ENCODE assay signal across 9 mouse cellular contexts in the genomic region with DNA sequence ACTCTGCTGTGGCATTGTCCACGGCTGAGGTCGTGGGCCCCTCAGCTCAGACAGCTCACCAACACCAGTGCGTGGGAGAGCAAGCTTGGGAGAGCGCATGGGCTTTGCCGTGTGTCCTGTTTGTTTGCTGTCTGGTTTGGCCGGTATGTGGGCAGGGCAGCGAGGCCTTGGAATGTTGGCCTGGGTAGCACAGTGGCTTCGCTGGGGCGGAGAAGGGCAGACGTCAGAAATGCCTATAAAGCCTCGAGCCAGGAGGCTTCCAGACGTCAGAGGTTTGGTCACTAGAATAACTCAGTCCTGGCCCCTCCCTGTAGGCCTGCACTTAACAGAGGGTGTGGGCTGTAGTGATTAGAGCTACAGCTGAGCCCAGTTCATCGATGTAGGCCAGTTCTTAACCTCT. TPM values are rescaled to one million over a fixed set of nuclear protein-coding genes. Genes with fewer than 3 reads are reported as not detected.
DNase-seq lines count a peak whose midpoint lies in the region; ATAC-seq lines count a peak whose summit lies in the region.
"Had no signal": no experiment of that assay in that cellular context is flagged by ENCODE, and none has a peak within 500 bp of the region (broad histone marks: within the 10 kb centered on the region; RNA-seq: fewer than 3 reads in every experiment).

No protein-coding gene starts in this region.

- no peak overlapping the region for H3K9ac ChIP-seq in intestine, embryonic 16.5 days (ENCODE audit: low read depth, low read length)

- H3K4me3 ChIP-seq in intestine, embryonic 16.5 days (ENCODE audit: low read length) = no peak overlapping the region

- H3K27ac ChIP-seq in intestine, embryonic 16.5 days (ENCODE audit: low read length) = no peak overlapping the region

- H3K27me3 ChIP-seq in intestine, embryonic 16.5 days (replicated peaks; ENCODE audit: control insufficient read depth, insufficient read depth, low read length) = no peaks in the 10 kb centered on the region; the same call in 1 of the 2 replicates

- H3K9me3 ChIP-seq in intestine, embryonic 16.5 days (ENCODE audit: control insufficient read depth, low read length) = no peaks in the 10 kb centered on the region

- no peaks in the 10 kb centered on the region for H3K36me3 ChIP-seq in intestine, embryonic 16.5 days (ENCODE audit: control insufficient read depth, insufficient read depth, low read length)

- H3K4me2 ChIP-seq in intestine, embryonic 16.5 days (ENCODE audit: low read depth, low read length) = no peak overlapping the region

- ATAC-seq in intestine, embryonic 16.5 days = peak; percentile 48; the same call in 1 of the 2 replicates
- ATAC-seq in frontal cortex, adult (ENCODE audit: low TSS enrichment) = no peak

- 28% methylated on average over 13 of the region's 13 CpGs for WGBS in intestine, embryonic 16.5 days

- H3K4me1 ChIP-seq in intestine, embryonic 16.5 days (ENCODE audit: control insufficient read depth, insufficient read depth, low read length) = no peaks in the 10 kb centered on the region

- peak; percentile 23 to 43 for DNase-seq in adrenal gland, adult (ENCODE audit: inconsistent age in 2 of 2, low spot score in 1 of 2)
- DNase-seq in adrenal gland, adult 18-20 months (ENCODE audit: low spot score in 2 of 2) = no peak
- peak; percentile 57 for DNase-seq in 3134 (ENCODE audit: extremely low read depth, insufficient read length, low spot score)
- peak; percentile 50 to 72 for DNase-seq in lung, adult 18-20 months
- DNase-seq in B cell, adult 2 months = no peak
- DNase-seq in spleen, adult 18-20 months = no peak
- DNase-seq: midbrain, embryonic 14.5 days had no signal

RNA-seq across cellular contexts. Expression of gene Glis1, which starts 33.9 kb away (rescaled TPM):
- 1 to 10 TPM in 1 of 2 experiments, under 1 TPM in 1; 0.23 to 1.1 TPM for total RNA-seq in adrenal gland, adult 18-20 months (2021)
- 0.31 and 0.32 TPM in 2 replicates for polyA plus RNA-seq in intestine, embryonic 16.5 days (2015; fragmentation: Nextera tagmentation; extraction: Ambion mirVana)

Comparison
In these comparisons a context has a peak if more than half of its experiments do, and no peak if none do; other contexts are left out.
1. DNase-seq: peak in adrenal gland, adult (2 of 2), 3134 (single experiment) and lung, adult 18-20 months (2 of 2); none in adrenal gland, adult 18-20 months (0 of 2), B cell, adult 2 months (0 of 2) and spleen, adult 18-20 months (0 of 2).